Mouse (Mus musculus) thymus, adult 2 months (tissue): Measurements from ENCODE around the gene Acvr1b.

ENCODE experiments used
- CTCF ChIP-seq: fragments of 200-500 bp; IDR thresholded peaks from 2 replicates; pipeline ENCODE4 v1.5.1; 2012; ENCODE audit warnings: mild to moderate bottlenecking, control low read depth, low read length, moderate library complexity, borderline replicate concordance; ENCODE audit not compliant: control insufficient read depth, poor library complexity, insufficient read depth; ENCODE audit errors: extremely low read depth
- POLR2A ChIP-seq: fragments of 200-500 bp; IDR thresholded peaks from 2 replicates; pipeline ENCODE4 v1.6.1; 2012; ENCODE audit warnings: mild to moderate bottlenecking, low read length, control low read depth, moderate library complexity; ENCODE audit not compliant: control insufficient read depth, poor library complexity, insufficient read depth; ENCODE audit errors: extremely low read depth

DNA sequence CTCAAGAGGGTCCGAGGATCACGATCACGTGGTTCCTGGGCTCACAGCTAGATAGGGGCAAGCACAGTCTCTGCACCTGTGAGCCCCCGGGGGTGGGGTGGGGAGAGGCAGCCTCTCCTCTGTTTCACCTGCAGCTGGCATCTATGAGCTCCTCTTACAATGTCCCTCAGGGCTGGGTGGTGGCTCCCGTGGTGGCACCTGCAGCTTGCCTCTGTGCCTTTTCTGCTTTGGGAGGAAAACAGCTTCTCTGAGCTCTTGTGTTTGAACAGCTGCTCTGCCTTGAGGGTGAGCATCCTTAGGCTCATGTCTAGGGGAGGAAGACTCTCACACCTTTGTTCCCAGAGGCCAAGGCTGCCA is 61.5 kb downstream of the Acvr1b start:
- TF ChIP-seq CTCF (0 out of 2 replicates have a peak, but pooled peaks have one; percentile 30), POLR2A (no peak)
